Mouse (Mus musculus) ES-Bruce4 (cell line): ENCODE results near the gene Btbd19. TPM values are rescaled to one million over a fixed set of nuclear protein-coding genes. Genes with fewer than 3 reads are reported as not detected.

Experiments
- H3K27ac ChIP-seq: 2 replicates; pipeline ENCODE4 v1.5.1; 2012; ENCODE audit warnings: low read length, inconsistent platforms; ENCODE audit not compliant: insufficient read depth
- H3K27me3 ChIP-seq: 2 replicates; pipeline ENCODE4 v1.6.1; 2012; ENCODE audit warnings: mild to moderate bottlenecking, low read length, inconsistent platforms; ENCODE audit not compliant: control insufficient read depth, poor library complexity, insufficient read depth, severe bottlenecking
- H3K36me3 ChIP-seq: 2 replicates; pipeline ENCODE4 v1.6.1; 2012; ENCODE audit warnings: inconsistent platforms, mild to moderate bottlenecking, low read length, moderate library complexity; ENCODE audit not compliant: control insufficient read depth, poor library complexity, insufficient read depth, severe bottlenecking
- H3K4me1 ChIP-seq: one replicate; pipeline ENCODE4 v1.8.1; 2011; ENCODE audit warnings: low read length; ENCODE audit not compliant: control insufficient read depth, insufficient read depth
- H3K4me3 ChIP-seq: 2 replicates; pipeline ENCODE4 v1.5.1; 2011; ENCODE audit warnings: low read depth, mild to moderate bottlenecking, low read length
- H3K9ac ChIP-seq: 2 replicates; pipeline ENCODE4 v1.6.1; 2012; ENCODE audit warnings: low read depth, mild to moderate bottlenecking, inconsistent platforms; ENCODE audit not compliant: poor library complexity, severe bottlenecking
- H3K9me3 ChIP-seq: replicated peaks from 2 replicates; pipeline ENCODE4 v1.6.1; 2012; ENCODE audit warnings: mild to moderate bottlenecking, low read length, inconsistent platforms; ENCODE audit not compliant: control insufficient read depth, poor library complexity, insufficient read depth, severe bottlenecking
- CTCF ChIP-seq: IDR thresholded peaks from one replicate; pipeline ENCODE4 v1.8.1; 2011; ENCODE audit warnings: low read depth, low read length
- EP300 ChIP-seq: IDR thresholded peaks from 2 replicates; pipeline ENCODE4 v1.6.1; 2011; ENCODE audit warnings: low read depth, low read length; ENCODE audit not compliant: insufficient read depth
- POLR2A ChIP-seq: IDR thresholded peaks from one replicate; pipeline ENCODE4 v1.8.1; 2011; ENCODE audit warnings: low read length; ENCODE audit not compliant: insufficient read depth
- polyA plus RNA-seq: library from polyadenylated mRNA; stranded (reverse); fragments of >200 nt; gene quantifications from 2 replicates; pipeline ENCODE4 v1.2.4, GENCODE M21; 2011; ENCODE audit warnings: low read depth; ENCODE audit not compliant: missing spikeins, insufficient read depth, insufficient read length

Gene Btbd19
- polyA plus RNA-seq, 1 experiment, result 60.9 TPM

GRCm38 (mm10) chr4:117132794-117133143 lies 7.2 kb upstream of the Btbd19 start:
- no peaks in the 10 kb centered on the region; the same call in 1 of the 2 replicates for H3K36me3 ChIP-seq
- H3K9me3 ChIP-seq, result no peaks in the 10 kb centered on the region
- H3K27ac ChIP-seq, result no peak overlapping the region
- peak overlapping the region; percentile 91 for H3K9ac ChIP-seq
- no peaks in the 10 kb centered on the region for H3K27me3 ChIP-seq
- no peak for TF ChIP-seq EP300
- no peak for TF ChIP-seq POLR2A
- TF ChIP-seq CTCF, result no peak
- peak overlapping the region; percentile 87 for H3K4me3 ChIP-seq
- H3K4me1 ChIP-seq, result peaks cover 11% of the 10 kb centered on the region

GRCm38 (mm10) chr4:117131890-117132793 lies 6.6 kb upstream of the Btbd19 start:
- no peaks in the 10 kb centered on the region for H3K9me3 ChIP-seq
- H3K4me1 ChIP-seq, result peaks cover 11% of the 10 kb centered on the region
- no peaks in the 10 kb centered on the region for H3K27me3 ChIP-seq
- peak overlapping the region; percentile 87 for H3K4me3 ChIP-seq
- peak; percentile 98 for TF ChIP-seq EP300
- TF ChIP-seq POLR2A, result no peak
- no peak overlapping the region for H3K27ac ChIP-seq
- H3K36me3 ChIP-seq, result no peaks in the 10 kb centered on the region; the same call in 1 of the 2 replicates
- peak overlapping the region; percentile 91 for H3K9ac ChIP-seq

- no peak for TF ChIP-seq CTCF
- TF ChIP-seq POLR2A, result no peak
- no peak for TF ChIP-seq EP300
- Histone ChIP-seq H3K9me3 (no peaks in the 10 kb centered on the region), H3K27ac (no peak overlapping the region), H3K9ac (no peak overlapping the region), H3K36me3 (no peaks in the 10 kb centered on the region; the same call in 1 of the 2 replicates), H3K27me3 (no peaks in the 10 kb centered on the region), H3K4me1 (peaks cover 10% of the 10 kb centered on the region), H3K4me3 (no peak overlapping the region)
Measured at GRCm38 (mm10) chr4:117131198-117131597, 5.7 kb upstream of the Btbd19 start.

GRCm38 (mm10) chr4:117130790-117131189 lies 5.3 kb upstream of the Btbd19 start:
- TF ChIP-seq EP300 (0 out of 2 replicates have a peak, but pooled peaks have one; percentile 29), POLR2A (no peak), CTCF (no peak)
- no peaks in the 10 kb centered on the region for H3K27me3 ChIP-seq
- H3K4me1 ChIP-seq, result peaks cover 9% of the 10 kb centered on the region
- H3K27ac ChIP-seq, result no peak overlapping the region
- H3K9ac ChIP-seq, result no peak overlapping the region
- H3K4me3 ChIP-seq, result no peak overlapping the region
- no peaks in the 10 kb centered on the region for H3K9me3 ChIP-seq
- H3K36me3 ChIP-seq, result no peaks in the 10 kb centered on the region; the same call in 1 of the 2 replicates

GRCm38 (mm10) chr4:117127991-117128686 lies 2.6 kb upstream of the Btbd19 start:
- Histone ChIP-seq H3K27me3 (no peaks in the 10 kb centered on the region), H3K4me1 (peaks cover 8% of the 10 kb centered on the region), H3K9me3 (no peaks in the 10 kb centered on the region), H3K4me3 (peak overlapping the region; percentile 11), H3K27ac (peak overlapping the region; percentile 8; the same call in 1 of the 2 replicates), H3K36me3 (no peaks in the 10 kb centered on the region; the same call in 1 of the 2 replicates), H3K9ac (peak overlapping the region; percentile 55)
- TF ChIP-seq EP300 (no peak), CTCF (no peak), POLR2A (no peak)
